Mouse (Mus musculus) kidney, embryonic 16.5 days (tissue): ENCODE measurements at regions not wholly inside any gene's neighbourhood (a gene's known extent, or its start where the extent isn't known, plus 50 kb on each side); places are given as distances from the start of the nearest gene placed in this dataset.

Experiments used
- ATAC-seq: fragments of 200-750 bp; cut with Nextera tagmentation; 2 replicates; pipeline ENCODE4 v1.8.0; 2017; ENCODE audit warnings: moderate TSS enrichment; ENCODE audit not compliant: low FRiP score, low TSS enrichment
- H3K27ac ChIP-seq: fragments of 300-500 bp; sonication (generic); 2 replicates; pipeline ENCODE4 v1.5.1; 2014; ENCODE audit warnings: low read length
- H3K27me3 ChIP-seq: fragments of 300-500 bp; sonication (generic); 2 replicates; pipeline ENCODE4 v1.6.1; 2014; ENCODE audit warnings: low read length, control low read depth, mixed read lengths; ENCODE audit not compliant: insufficient read depth
- H3K36me3 ChIP-seq: fragments of 300-500 bp; sonication (generic); 2 replicates; pipeline ENCODE4 v1.6.1; 2014; ENCODE audit warnings: low read length, control low read depth, mixed read lengths; ENCODE audit not compliant: insufficient read depth
- H3K4me1 ChIP-seq: fragments of 300-500 bp; sonication (generic); 2 replicates; pipeline ENCODE4 v1.6.1; 2014; ENCODE audit warnings: low read length, control low read depth, mixed read lengths; ENCODE audit not compliant: insufficient read depth
- H3K4me2 ChIP-seq: fragments of 300-500 bp; sonication (generic); replicated peaks from 2 replicates; pipeline ENCODE4 v1.6.1; 2014; ENCODE audit warnings: low read depth, low read length
- H3K4me3 ChIP-seq: fragments of 300-500 bp; sonication (generic); 2 replicates; pipeline ENCODE4 v1.5.1; 2014; ENCODE audit warnings: mild to moderate bottlenecking, low read length
- H3K9ac ChIP-seq: fragments of 300-500 bp; sonication (generic); replicated peaks from 2 replicates; pipeline ENCODE4 v1.6.1; 2014; ENCODE audit warnings: low read length
- H3K9me3 ChIP-seq: fragments of 300-500 bp; sonication (generic); 2 replicates; pipeline ENCODE4 v1.6.1; 2016; ENCODE audit warnings: low read length, control low read depth
- WGBS: fragments of 180-500 bp; shearing (Covaris S2); extraction: QIAGEN DNeasy Blood & Tissue Kit; methylation state at CpG from one replicate; pipeline ENCODE4 v1.1.7; 2014; 5-methylcytosine and 5-hydroxymethylcytosine counted together

DNA sequence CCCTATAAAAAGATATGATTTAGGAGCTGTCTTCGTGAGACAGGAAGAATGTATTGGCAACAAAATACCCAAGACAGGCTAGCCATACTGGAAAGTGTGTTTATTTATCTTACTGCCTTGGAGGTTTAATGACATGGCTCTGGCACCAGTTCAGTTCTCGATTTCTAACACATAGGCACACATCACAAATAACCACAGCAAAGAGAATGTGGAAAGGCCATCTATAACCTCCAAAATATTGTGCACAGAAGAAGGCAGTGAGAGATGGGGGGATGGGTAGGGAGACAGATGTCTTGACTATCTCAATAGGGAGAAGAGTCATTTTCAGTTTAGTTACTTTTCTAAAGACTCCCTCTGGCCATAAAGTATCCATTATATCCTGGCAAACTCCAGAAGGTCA, 90.5 kb downstream of the Minar1 start:
- Histone ChIP-seq H3K9me3 (no peaks in the 10 kb centered on the region), H3K36me3 (no peaks in the 10 kb centered on the region), H3K9ac (no peak overlapping the region), H3K4me3 (no peak overlapping the region), H3K4me1 (no peaks in the 10 kb centered on the region), H3K27ac (no peak overlapping the region), H3K4me2 (no peak overlapping the region), H3K27me3 (no peaks in the 10 kb centered on the region)
- WGBS: 26% methylated on average over 2 of the region's 2 CpGs
- no peak for ATAC-seq

GRCm38 (mm10) chr9:89524137-89524536, 98.8 kb downstream of the Minar1 start:
- no peaks in the 10 kb centered on the region for H3K27me3 ChIP-seq
- no peak overlapping the region for H3K4me3 ChIP-seq
- H3K36me3 ChIP-seq: no peaks in the 10 kb centered on the region
- no peaks in the 10 kb centered on the region for H3K9me3 ChIP-seq
- no peak overlapping the region for H3K27ac ChIP-seq
- no peak for ATAC-seq
- 95% methylated on average over 1 of the region's 1 CpGs for WGBS
- H3K4me2 ChIP-seq: no peak overlapping the region
- H3K9ac ChIP-seq: no peak overlapping the region
- H3K4me1 ChIP-seq: no peaks in the 10 kb centered on the region

- Histone ChIP-seq H3K36me3 (no peaks in the 10 kb centered on the region), H3K27me3 (no peaks in the 10 kb centered on the region), H3K9me3 (no peaks in the 10 kb centered on the region), H3K27ac (no peak overlapping the region), H3K4me3 (no peak overlapping the region), H3K4me1 (no peaks in the 10 kb centered on the region), H3K4me2 (no peak overlapping the region), H3K9ac (no peak overlapping the region)
- no peak for ATAC-seq
- 54% methylated on average over 3 of the region's 3 CpGs for WGBS
Observed at GRCm38 (mm10) chr9:89523705-89524104, 99.2 kb downstream of the Minar1 start.

GRCm38 (mm10) chr9:89508407-89509101, 114.4 kb downstream of the Minar1 start:
- no peaks in the 10 kb centered on the region for H3K36me3 ChIP-seq
- no peak for ATAC-seq
- 85% methylated on average over 6 of the region's 6 CpGs for WGBS

GRCm38 (mm10) chr9:89502083-89502482, 120.8 kb downstream of the Minar1 start:
- Histone ChIP-seq H3K4me1 (peaks cover 4% of the 10 kb centered on the region; the same call in 1 of the 2 replicates), H3K27me3 (no peaks in the 10 kb centered on the region), H3K36me3 (no peaks in the 10 kb centered on the region), H3K4me2 (no peak overlapping the region), H3K9me3 (no peaks in the 10 kb centered on the region), H3K27ac (no peak overlapping the region), H3K9ac (no peak overlapping the region), H3K4me3 (no peak overlapping the region)
- 97% methylated on average over 2 of the region's 2 CpGs for WGBS
- ATAC-seq: no peak

More at GRCm38 (mm10) chr9:89508407-89509101, 114.4 kb downstream of the Minar1 start:
- Histone ChIP-seq H3K4me3 (no peak overlapping the region), H3K27me3 (no peaks in the 10 kb centered on the region), H3K9me3 (no peaks in the 10 kb centered on the region), H3K4me2 (no peak overlapping the region), H3K9ac (no peak overlapping the region), H3K27ac (no peak overlapping the region), H3K4me1 (no peaks in the 10 kb centered on the region)

GRCm38 (mm10) chr9:89497399-89497749, 125.6 kb downstream of the Minar1 start:
- H3K36me3 ChIP-seq: no peaks in the 10 kb centered on the region
- peaks cover 10% of the 10 kb centered on the region for H3K4me1 ChIP-seq
- H3K27ac ChIP-seq: peak overlapping the region; percentile 61; the same call in 1 of the 2 replicates
- 7% methylated on average over 5 of the region's 7 CpGs for WGBS
- peak overlapping the region; percentile 25 for H3K4me3 ChIP-seq
- no peaks in the 10 kb centered on the region for H3K27me3 ChIP-seq
- H3K9ac ChIP-seq: no peak overlapping the region
- H3K4me2 ChIP-seq: peak overlapping the region; percentile 40
- peak; percentile 72 for ATAC-seq
- H3K9me3 ChIP-seq: no peaks in the 10 kb centered on the region

GRCm38 (mm10) chr9:89496729-89497398, 126.1 kb downstream of the Minar1 start:
- Histone ChIP-seq H3K9me3 (no peaks in the 10 kb centered on the region), H3K4me1 (peaks cover 10% of the 10 kb centered on the region), H3K9ac (no peak overlapping the region), H3K36me3 (no peaks in the 10 kb centered on the region), H3K4me3 (peak overlapping the region; percentile 25), H3K27ac (peak overlapping the region; percentile 61; the same call in 1 of the 2 replicates), H3K4me2 (peak overlapping the region; percentile 40), H3K27me3 (no peaks in the 10 kb centered on the region)
- WGBS: 14% methylated on average over 14 of the region's 14 CpGs
- peak; percentile 78 for ATAC-seq

- WGBS: 85% methylated on average over 4 of the region's 4 CpGs
- Histone ChIP-seq H3K9ac (no peak overlapping the region), H3K27me3 (no peaks in the 10 kb centered on the region), H3K4me1 (no peaks in the 10 kb centered on the region), H3K4me2 (no peak overlapping the region), H3K4me3 (no peak overlapping the region), H3K27ac (no peak overlapping the region), H3K9me3 (no peaks in the 10 kb centered on the region), H3K36me3 (no peaks in the 10 kb centered on the region)
- no peak for ATAC-seq
Observed at GRCm38 (mm10) chr9:89487601-89488000, 135.3 kb downstream of the Minar1 start.

DNA sequence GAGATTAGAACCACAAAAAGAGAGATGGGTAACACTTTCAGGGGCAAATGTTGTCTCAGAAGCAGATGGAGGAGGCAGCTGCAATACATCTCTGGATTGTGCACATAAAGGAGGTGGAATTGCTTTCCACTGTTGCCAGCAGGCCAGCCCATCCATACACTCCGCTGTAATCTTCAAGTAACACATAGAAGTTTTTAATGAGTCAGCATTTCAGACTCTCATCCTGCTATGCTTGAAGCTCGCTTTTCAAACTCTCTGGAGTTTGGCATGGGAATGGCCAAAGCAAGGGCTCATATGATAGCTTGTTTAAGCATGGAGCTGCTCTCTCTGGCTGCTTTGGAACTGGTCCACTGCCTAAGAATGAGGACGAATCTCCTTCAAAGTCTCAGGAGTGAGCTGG, 143.5 kb downstream of the Minar1 start:
- Histone ChIP-seq H3K9me3 (no peaks in the 10 kb centered on the region), H3K27me3 (no peaks in the 10 kb centered on the region), H3K4me3 (no peak overlapping the region), H3K36me3 (no peaks in the 10 kb centered on the region), H3K4me2 (no peak overlapping the region), H3K27ac (no peak overlapping the region), H3K4me1 (no peaks in the 10 kb centered on the region), H3K9ac (no peak overlapping the region)
- no peak for ATAC-seq
- 71% methylated on average over 3 of the region's 3 CpGs for WGBS

- no peaks in the 10 kb centered on the region for H3K27me3 ChIP-seq
- no peaks in the 10 kb centered on the region for H3K9me3 ChIP-seq
- no peak overlapping the region for H3K4me2 ChIP-seq
- H3K27ac ChIP-seq: no peak overlapping the region
- H3K9ac ChIP-seq: no peak overlapping the region
- H3K4me3 ChIP-seq: no peak overlapping the region
- H3K36me3 ChIP-seq: no peaks in the 10 kb centered on the region
- no peak for ATAC-seq
- H3K4me1 ChIP-seq: no peaks in the 10 kb centered on the region
- 38% methylated on average over 5 of the region's 5 CpGs for WGBS
Observed at GRCm38 (mm10) chr9:89461190-89461589, 161.7 kb downstream of the Minar1 start.
